Mouse (Mus musculus) kidney, adult 2 months (tissue): ENCODE measurements around the gene Armc5.
A peak's percentile ranks its signal among the peaks of the same experiment; 100 is the strongest.

Experiments
- CTCF ChIP-seq: fragments of 200-500 bp; conservative IDR thresholded peaks from 2 replicates; pipeline ENCODE4 v1.5.1; 2011; ENCODE audit warnings: low read depth, mild to moderate bottlenecking, control low read depth, low read length, moderate library complexity, mixed read lengths; ENCODE audit not compliant: insufficient read depth, insufficient read length
- POLR2A ChIP-seq: fragments of 200-500 bp; IDR thresholded peaks from one replicate; pipeline ENCODE4 v1.6.1; 2011; ENCODE audit warnings: low read depth, low read length, control low read depth

DNA sequence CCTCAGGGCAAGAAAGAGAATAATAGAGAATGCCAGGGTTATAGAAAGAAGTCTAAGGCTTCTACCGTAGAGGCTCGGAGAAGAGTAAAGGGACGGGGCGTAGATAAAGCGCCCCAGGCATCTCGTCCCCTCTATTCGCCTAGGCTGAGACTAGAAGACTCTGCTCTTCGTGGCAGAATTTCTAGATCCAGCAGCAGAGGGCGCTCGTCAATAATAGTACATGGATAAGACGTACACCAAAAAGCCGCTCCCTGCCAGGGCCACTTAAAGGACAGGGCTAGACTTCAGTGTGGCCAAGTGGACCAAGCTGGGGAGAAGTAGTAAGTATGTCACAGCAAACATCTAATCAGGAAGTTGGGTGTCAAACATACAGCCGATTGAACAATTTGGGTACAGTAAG, 10.3 kb downstream of the Armc5 start:
- peak; percentile 69 for TF ChIP-seq CTCF
- no peak for TF ChIP-seq POLR2A
